Mouse (Mus musculus) neural tube, embryonic 13.5 days (tissue): ENCODE data around the gene Cfap43. TPM values are rescaled to one million over a fixed set of nuclear protein-coding genes. Genes with fewer than 3 reads are reported as not detected.

Experiments
- ATAC-seq: fragments of 200-750 bp; cut with Nextera tagmentation; 2 replicates; pipeline ENCODE4 v1.8.0; 2017; ENCODE audit warnings: low read depth, mild to moderate bottlenecking, moderate TSS enrichment, moderate library complexity
- H3K27ac ChIP-seq: fragments of 300-500 bp; sonication (generic); replicated peaks from 2 replicates; pipeline ENCODE4 v1.5.1; 2015; ENCODE audit warnings: moderate library complexity, mild to moderate bottlenecking, inconsistent platforms
- H3K27me3 ChIP-seq: fragments of 300-500 bp; sonication (generic); 2 replicates; pipeline ENCODE4 v1.6.1; 2015; ENCODE audit warnings: mild to moderate bottlenecking, inconsistent platforms
- H3K36me3 ChIP-seq: fragments of 300-500 bp; sonication (generic); 2 replicates; pipeline ENCODE4 v1.6.1; 2015; ENCODE audit warnings: mild to moderate bottlenecking, inconsistent platforms
- H3K4me1 ChIP-seq: fragments of 300-500 bp; sonication (generic); replicated peaks from 2 replicates; pipeline ENCODE4 v1.6.1; 2015; ENCODE audit warnings: inconsistent platforms
- H3K4me2 ChIP-seq: fragments of 300-500 bp; sonication (generic); 2 replicates; pipeline ENCODE4 v1.6.1; 2015; ENCODE audit warnings: inconsistent platforms, mild to moderate bottlenecking, moderate library complexity
- H3K4me3 ChIP-seq: fragments of 300-500 bp; sonication (generic); 2 replicates; pipeline ENCODE4 v1.5.1; 2015; ENCODE audit warnings: mild to moderate bottlenecking, inconsistent platforms
- H3K9ac ChIP-seq: fragments of 300-500 bp; sonication (generic); 2 replicates; pipeline ENCODE4 v1.6.1; 2015; ENCODE audit warnings: moderate library complexity, mild to moderate bottlenecking, inconsistent platforms
- H3K9me3 ChIP-seq: fragments of 300-500 bp; sonication (generic); 2 replicates; pipeline ENCODE4 v1.6.1; 2016; ENCODE audit warnings: inconsistent platforms
- WGBS: fragments of 180-500 bp; shearing (Covaris S2); methylation state at CpG from one replicate; pipeline ENCODE4 v1.1.7; 2015; 5-methylcytosine and 5-hydroxymethylcytosine counted together
- polyA plus RNA-seq: library from polyadenylated mRNA; unstranded; fragments of >200 nt; fragmentation: Nextera tagmentation; extraction: Ambion mirVana; gene quantifications from 2 replicates; pipeline ENCODE4 v1.2.1, GENCODE M21; 2015

Cfap43 gene
- polyA plus RNA-seq, 1 experiment from 2014 or later = 0.28 TPM

DNA sequence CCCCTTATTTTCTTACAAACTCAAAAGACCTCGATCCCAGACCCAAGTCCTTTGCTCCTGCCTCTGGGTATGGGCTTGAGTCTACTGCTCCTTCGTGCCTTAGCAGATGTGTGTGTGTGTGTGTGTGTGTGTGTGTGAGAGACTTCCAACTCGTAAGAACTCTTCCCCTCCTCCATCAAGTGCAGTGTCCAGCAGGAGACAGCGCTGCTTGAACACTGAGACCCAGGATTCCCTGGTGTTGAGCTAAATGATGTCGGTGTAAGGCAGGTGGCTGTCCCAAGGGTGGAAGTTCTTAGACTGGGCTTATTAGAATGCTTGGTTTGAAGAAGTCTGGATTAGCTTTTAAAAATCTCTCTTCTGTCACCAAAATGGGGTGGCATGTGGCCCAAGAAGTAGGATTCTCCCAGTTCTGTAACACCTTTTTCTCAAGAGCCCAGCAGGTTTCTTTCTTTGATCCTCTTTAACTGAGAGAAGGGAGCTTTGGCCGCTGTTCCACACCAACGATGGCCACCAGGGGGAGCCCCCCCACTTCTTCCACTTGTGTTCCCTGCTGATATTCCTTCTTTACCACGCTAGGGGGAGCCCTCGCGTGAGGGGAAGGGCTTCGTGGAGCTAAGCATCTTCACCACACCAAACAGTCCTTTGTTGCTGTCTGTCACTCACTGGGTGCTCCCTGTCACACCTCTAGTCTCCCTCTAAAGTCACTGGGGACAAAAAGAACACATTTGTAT lies 36.8 kb downstream of the Cfap43 start:
- peaks cover 10% of the 10 kb centered on the region for H3K4me1 ChIP-seq
- H3K9me3 ChIP-seq = no peaks in the 10 kb centered on the region
- H3K4me2 ChIP-seq = no peak overlapping the region
- ATAC-seq = peak; percentile 76
- no peak overlapping the region for H3K4me3 ChIP-seq
- no peak overlapping the region for H3K27ac ChIP-seq
- no peaks in the 10 kb centered on the region for H3K36me3 ChIP-seq
- no peak overlapping the region for H3K9ac ChIP-seq
- 28% methylated on average over 11 of the region's 11 CpGs for WGBS
- H3K27me3 ChIP-seq = no peaks in the 10 kb centered on the region

DNA sequence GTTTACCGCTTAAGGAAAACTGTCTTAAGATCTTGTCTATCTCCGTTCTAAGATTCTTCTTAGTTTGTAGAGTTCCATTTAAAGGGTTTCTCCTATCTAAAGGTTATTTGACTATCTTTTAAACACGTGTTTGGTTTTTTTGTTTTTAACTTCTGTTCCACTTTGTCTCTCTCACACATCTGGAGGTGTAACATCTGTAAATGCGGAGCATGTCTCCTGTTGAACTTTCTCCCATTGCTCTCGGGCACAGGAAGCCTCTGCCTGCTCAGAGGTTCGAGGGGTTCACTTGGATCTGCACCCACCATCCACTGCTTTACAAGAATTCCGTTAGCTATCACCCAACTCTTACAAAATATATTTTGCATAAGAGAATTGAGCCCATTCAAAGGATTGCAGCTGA lies 37.5 kb downstream of the Cfap43 start:
- Histone ChIP-seq H3K4me1 (peaks cover 10% of the 10 kb centered on the region), H3K27ac (no peak overlapping the region), H3K36me3 (no peaks in the 10 kb centered on the region), H3K4me2 (no peak overlapping the region), H3K9me3 (no peaks in the 10 kb centered on the region), H3K9ac (no peak overlapping the region), H3K27me3 (no peaks in the 10 kb centered on the region), H3K4me3 (no peak overlapping the region)
- ATAC-seq = no peak
- WGBS = 86% methylated on average over 7 of the region's 7 CpGs

DNA sequence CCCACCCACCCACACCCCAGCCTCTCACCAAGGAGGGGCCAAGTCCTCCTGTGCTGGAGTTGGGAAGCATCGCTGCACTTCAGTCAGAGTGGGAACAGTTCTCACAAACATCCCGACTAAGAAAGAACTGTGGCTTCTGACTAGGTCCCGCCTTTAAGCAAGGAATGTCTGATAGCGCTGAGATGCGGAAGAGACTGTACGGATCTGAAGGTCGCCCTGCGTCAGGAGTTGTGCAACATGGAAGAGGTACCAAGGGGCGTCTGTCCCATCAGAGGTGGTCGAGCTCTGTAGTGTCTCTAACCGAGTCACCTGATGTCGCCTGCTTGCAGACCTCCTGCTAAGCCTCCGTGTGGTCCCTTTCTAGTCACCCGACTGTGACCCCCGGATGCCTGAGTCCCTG lies 42.8 kb downstream of the Cfap43 start:
- H3K27ac ChIP-seq = no peak overlapping the region
- no peak overlapping the region for H3K4me2 ChIP-seq
- ATAC-seq = no peak
- H3K27me3 ChIP-seq = 0 out of 2 replicates have a peak, but pooled peaks cover 8% of the 10 kb centered on the region
- no peaks in the 10 kb centered on the region for H3K36me3 ChIP-seq
- no peaks in the 10 kb centered on the region; the same call in 1 of the 2 replicates for H3K4me1 ChIP-seq
- no peak overlapping the region for H3K4me3 ChIP-seq
- H3K9me3 ChIP-seq = no peaks in the 10 kb centered on the region
- H3K9ac ChIP-seq = no peak overlapping the region
- WGBS = 79% methylated on average over 15 of the region's 15 CpGs

DNA sequence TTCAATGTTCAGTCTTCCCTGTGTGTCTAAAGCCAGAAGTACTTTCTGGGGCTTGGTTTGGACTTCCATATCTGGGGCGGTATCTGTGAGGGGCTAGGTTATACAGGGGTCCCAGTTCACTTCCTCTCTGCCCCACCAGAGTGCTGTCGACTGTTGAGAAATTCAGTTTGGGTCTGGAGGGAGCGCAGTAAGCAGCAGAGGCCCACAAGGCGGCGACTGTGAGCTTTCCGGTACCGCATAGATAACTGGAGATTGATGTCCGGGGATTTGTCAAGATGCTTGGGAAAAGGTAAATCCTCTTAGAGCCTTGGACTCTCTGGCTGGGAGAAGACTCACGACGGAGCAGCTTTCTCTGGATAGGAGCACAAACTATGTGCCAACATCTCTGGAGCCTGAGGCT lies 47.6 kb downstream of the Cfap43 start:
- no peak overlapping the region for H3K9ac ChIP-seq
- no peaks in the 10 kb centered on the region for H3K9me3 ChIP-seq
- H3K27me3 ChIP-seq = 0 out of 2 replicates have a peak, but pooled peaks cover 8% of the 10 kb centered on the region
- ATAC-seq = no peak
- no peaks in the 10 kb centered on the region for H3K36me3 ChIP-seq
- no peak overlapping the region for H3K4me3 ChIP-seq
- H3K27ac ChIP-seq = no peak overlapping the region
- H3K4me2 ChIP-seq = no peak overlapping the region
- WGBS = 30% methylated on average over 10 of the region's 10 CpGs
- H3K4me1 ChIP-seq = no peaks in the 10 kb centered on the region

DNA sequence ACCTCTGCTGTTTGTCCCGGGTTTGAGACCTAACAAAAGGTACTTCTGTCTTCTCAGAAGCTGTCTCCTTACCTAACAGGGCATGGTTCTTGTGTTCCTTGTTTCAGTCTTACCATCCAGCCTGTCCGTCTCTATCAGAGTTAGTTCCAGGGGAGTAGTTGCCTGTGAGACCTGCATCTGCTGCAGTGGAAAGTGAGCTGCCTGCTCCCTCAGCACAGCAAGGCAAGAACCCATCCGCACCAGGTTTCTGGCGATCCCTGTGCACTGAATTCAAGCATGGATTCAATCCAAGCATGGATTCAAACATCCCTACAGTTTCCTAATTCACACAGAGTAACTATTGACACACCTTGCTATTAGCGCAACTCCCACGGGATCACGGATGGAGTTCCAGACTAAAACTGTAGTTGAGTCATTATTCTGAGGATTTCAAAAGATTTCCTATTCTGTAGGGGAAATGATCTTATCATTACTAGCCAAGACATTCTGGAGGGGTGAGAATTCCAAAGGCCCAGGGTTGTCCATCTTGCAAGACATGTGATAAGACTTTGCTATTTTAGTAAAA lies 48.9 kb downstream of the Cfap43 start:
- WGBS = 82% methylated on average over 7 of the region's 7 CpGs
- no peak overlapping the region for H3K9ac ChIP-seq
- no peaks in the 10 kb centered on the region for H3K9me3 ChIP-seq
- H3K4me1 ChIP-seq = peaks cover 4% of the 10 kb centered on the region; the same call in 1 of the 2 replicates
- no peak for ATAC-seq
- no peak overlapping the region for H3K27ac ChIP-seq
- H3K27me3 ChIP-seq = 0 out of 2 replicates have a peak, but pooled peaks cover 7% of the 10 kb centered on the region
- no peak overlapping the region for H3K4me3 ChIP-seq
- H3K36me3 ChIP-seq = no peaks in the 10 kb centered on the region
- H3K4me2 ChIP-seq = no peak overlapping the region

DNA sequence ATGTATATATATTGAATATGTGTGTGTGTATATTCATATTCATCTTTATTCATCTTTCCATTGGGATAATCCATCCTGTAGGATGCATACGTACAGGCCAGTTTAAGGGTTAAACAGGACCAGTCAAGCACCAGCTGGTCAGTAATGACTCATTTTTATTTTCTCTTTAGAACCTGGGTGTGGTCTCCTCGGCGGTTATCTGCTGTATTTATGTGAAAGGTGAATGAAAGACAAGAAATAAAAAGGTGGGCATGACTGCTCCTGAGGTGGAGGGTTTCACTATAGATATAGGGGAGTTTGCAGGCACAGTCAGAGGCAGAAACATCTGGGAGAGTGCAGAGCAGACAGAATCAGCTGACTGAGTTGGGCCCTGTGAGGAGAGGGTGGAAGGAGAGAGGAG lies 49.6 kb downstream of the Cfap43 start:
- H3K4me3 ChIP-seq = no peak overlapping the region
- no peak overlapping the region for H3K27ac ChIP-seq
- WGBS = 68% methylated on average over 3 of the region's 3 CpGs
- 0 out of 2 replicates have a peak, but pooled peaks cover 3% of the 10 kb centered on the region for H3K27me3 ChIP-seq
- H3K4me1 ChIP-seq = peaks cover 9% of the 10 kb centered on the region
- no peak overlapping the region for H3K9ac ChIP-seq
- no peaks in the 10 kb centered on the region for H3K9me3 ChIP-seq
- no peak for ATAC-seq
- H3K36me3 ChIP-seq = no peaks in the 10 kb centered on the region; the same call in 1 of the 2 replicates
- no peak overlapping the region for H3K4me2 ChIP-seq

DNA sequence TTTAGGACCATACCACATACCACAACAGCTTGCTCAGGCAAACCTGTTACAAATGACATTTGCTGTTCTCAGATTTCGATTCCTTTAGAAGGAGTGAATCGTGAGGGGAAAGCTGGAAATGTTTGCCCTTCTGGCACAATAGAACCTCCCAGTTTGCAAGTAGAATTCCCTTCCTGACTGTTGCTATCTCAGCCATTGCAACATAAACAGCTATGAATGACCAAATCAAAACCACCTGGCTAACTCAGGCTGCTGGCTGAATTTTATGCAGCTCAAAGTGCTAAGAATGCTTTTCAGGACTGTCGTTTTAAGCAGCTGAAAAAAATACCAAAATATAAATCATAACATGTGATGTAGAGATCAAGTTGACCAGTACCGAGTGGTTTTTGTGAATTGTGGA lies 50.1 kb downstream of the Cfap43 start:
- Histone ChIP-seq H3K4me2 (no peak overlapping the region), H3K27ac (no peak overlapping the region), H3K4me3 (no peak overlapping the region), H3K36me3 (peaks cover 6% of the 10 kb centered on the region; the same call in 1 of the 2 replicates), H3K9ac (no peak overlapping the region), H3K27me3 (0 out of 2 replicates have a peak, but pooled peaks cover 3% of the 10 kb centered on the region), H3K4me1 (peaks cover 10% of the 10 kb centered on the region), H3K9me3 (no peaks in the 10 kb centered on the region)
- no peak for ATAC-seq
- WGBS = 75% methylated on average over 4 of the region's 4 CpGs

DNA sequence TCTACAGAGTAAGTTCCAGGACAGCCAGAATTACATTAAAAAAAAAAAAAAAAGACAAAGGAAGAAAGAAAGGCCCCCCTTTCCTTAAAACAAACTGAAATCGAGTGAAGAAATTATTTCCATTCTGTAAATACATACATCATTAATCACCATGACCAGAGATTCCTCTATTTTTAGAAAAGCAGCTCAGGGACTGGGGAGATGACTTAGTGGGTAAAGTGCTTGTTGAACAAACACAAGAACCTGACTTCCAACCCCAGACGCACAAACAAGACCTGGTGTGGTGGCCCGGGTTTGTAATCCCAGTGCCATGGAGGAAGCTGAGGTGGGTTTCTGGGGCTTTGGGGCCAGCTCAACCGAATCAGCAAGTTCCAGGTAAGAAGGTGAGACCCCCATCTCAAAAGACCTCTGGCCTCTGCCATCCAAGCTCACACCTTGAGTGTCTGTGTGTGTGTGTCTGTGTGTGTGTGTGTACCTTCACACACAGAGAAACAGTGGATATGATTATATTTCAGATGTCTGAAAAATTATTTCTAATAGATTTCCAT lies 51.4 kb downstream of the Cfap43 start:
- Histone ChIP-seq H3K27me3 (0 out of 2 replicates have a peak, but pooled peaks cover 3% of the 10 kb centered on the region), H3K4me3 (no peak overlapping the region), H3K9me3 (no peaks in the 10 kb centered on the region), H3K27ac (no peak overlapping the region), H3K4me1 (peaks cover 10% of the 10 kb centered on the region), H3K36me3 (peaks cover 8% of the 10 kb centered on the region; the same call in 1 of the 2 replicates), H3K9ac (no peak overlapping the region), H3K4me2 (no peak overlapping the region)
- WGBS = 74% methylated on average over 4 of the region's 4 CpGs
- no peak for ATAC-seq

DNA sequence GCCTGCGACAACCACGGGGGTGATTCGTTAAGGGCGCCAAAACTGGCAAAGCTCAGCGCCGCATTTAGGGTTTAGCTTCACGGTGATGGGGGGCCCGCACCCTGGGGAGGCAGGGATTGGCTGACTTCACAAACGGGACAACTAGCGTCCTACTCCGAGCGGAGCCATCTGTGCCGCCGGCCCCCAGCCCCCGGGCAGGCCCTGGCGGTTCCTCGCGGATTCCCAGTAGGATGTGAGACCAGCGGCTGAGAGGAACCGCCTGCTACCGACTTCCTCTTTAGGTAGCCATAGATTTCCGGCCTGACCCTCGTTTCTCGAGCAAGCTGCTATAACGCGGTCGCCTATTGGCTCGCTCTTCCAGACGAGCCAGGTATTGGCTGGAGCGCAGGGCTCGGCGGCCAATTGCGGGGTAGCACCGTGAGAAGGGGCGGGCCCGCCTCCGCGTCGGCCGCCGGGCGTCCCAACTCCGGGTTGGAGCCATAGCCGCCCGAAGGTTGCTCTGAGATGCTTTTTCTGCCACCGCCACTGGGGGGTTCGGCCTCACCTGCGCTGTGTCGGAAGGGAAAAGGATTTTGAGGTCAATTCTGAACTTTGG lies 53.6 kb downstream of the Cfap43 start, which contains the start of gene Gsto2:
Gene Gsto2, plus strand, starts transcription at position 182 of the 595 bp plus-strand sequence.
- Histone ChIP-seq H3K27me3 (no peaks in the 10 kb centered on the region), H3K36me3 (peaks cover 11% of the 10 kb centered on the region), H3K4me3 (peak within 1 kb of the TSS; percentile 69), H3K9me3 (no peaks in the 10 kb centered on the region), H3K9ac (peak within 1 kb of the TSS; percentile 91), H3K4me2 (peak within 1 kb of the TSS; percentile 74), H3K4me1 (peaks cover 10% of the 10 kb centered on the region), H3K27ac (peak within 1 kb of the TSS; percentile 95)
- peak; percentile 100 for ATAC-seq
- WGBS = under 1% methylated on average over 49 of the region's 49 CpGs

DNA sequence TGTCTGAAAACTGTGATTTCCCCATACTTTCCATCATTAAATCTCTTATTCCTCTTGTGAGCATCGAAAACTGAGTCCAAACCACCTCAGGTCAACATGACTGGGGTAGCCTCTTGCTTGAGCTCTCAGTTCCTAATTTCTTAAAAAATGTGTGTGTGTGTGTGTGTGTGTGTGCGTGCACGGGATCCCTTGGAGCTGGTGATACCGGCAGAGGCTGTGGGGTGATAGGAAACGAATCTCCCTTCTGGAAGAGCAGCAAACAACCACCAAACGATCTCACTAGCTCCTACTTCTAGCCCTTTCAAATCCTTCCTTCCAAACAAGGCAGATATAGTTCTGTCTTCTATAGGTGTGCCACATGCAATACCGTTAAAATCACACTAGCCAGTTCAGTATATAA lies 54.4 kb downstream of the Cfap43 start:
- H3K27ac ChIP-seq = no peak overlapping the region; the same call in 1 of the 2 replicates
- peak overlapping the region; percentile 74 for H3K4me2 ChIP-seq
- no peaks in the 10 kb centered on the region for H3K27me3 ChIP-seq
- no peak for ATAC-seq
- peaks cover 10% of the 10 kb centered on the region for H3K4me1 ChIP-seq
- H3K9ac ChIP-seq = peak overlapping the region; percentile 91
- peak overlapping the region; percentile 69 for H3K4me3 ChIP-seq
- WGBS = 86% methylated on average over 7 of the region's 7 CpGs
- H3K36me3 ChIP-seq = peaks cover 18% of the 10 kb centered on the region
- H3K9me3 ChIP-seq = no peaks in the 10 kb centered on the region

DNA sequence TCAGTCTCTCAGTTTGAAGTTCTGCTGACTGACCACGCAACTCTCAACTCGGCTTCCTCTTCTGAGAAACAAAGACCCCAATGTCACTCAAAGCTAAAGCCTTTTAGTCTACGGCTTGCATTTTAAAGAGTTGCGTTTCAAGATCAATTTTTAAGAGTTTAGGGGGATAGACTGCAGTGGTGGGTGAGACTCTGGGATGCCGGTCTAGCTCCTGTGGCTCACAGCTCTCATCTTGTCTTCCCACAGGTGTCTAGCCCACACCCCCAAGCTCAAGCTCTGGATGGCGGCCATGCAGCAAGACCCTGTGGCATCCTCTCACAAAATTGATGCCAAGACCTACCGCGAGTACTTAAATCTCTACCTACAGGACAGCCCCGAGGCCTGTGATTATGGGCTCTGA lies 55.0 kb downstream of the Cfap43 start:
- Histone ChIP-seq H3K9me3 (no peaks in the 10 kb centered on the region), H3K4me2 (no peak overlapping the region), H3K36me3 (peaks cover 24% of the 10 kb centered on the region), H3K27ac (no peak overlapping the region), H3K27me3 (no peaks in the 10 kb centered on the region), H3K4me1 (peaks cover 10% of the 10 kb centered on the region), H3K9ac (no peak overlapping the region), H3K4me3 (no peak overlapping the region)
- no peak for ATAC-seq
- WGBS = 94% methylated on average over 9 of the region's 9 CpGs

DNA sequence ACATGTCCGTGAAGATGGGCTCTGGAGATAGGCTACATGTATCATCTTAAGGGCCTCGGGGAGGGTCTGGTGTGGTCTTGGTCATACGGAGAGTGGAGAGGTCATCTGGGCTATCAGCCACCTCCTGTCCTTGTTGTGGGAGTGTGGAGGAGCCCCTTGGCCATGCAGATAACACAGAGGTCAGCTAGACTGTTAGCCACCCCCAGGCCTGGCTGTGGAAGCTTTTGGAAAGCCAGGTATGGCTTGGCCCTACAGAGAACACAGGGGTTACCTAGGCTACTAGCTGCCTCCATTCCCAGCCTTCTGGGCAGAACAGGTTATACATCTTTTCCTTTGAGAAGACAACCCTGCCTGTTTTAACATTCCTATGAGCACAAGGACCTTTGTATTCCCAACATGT lies 56.5 kb downstream of the Cfap43 start:
- WGBS = 92% methylated on average over 3 of the region's 3 CpGs
- Histone ChIP-seq H3K9me3 (no peaks in the 10 kb centered on the region), H3K27me3 (no peaks in the 10 kb centered on the region), H3K4me1 (peaks cover 10% of the 10 kb centered on the region), H3K9ac (no peak overlapping the region), H3K4me3 (no peak overlapping the region), H3K27ac (no peak overlapping the region), H3K4me2 (no peak overlapping the region), H3K36me3 (peaks cover 24% of the 10 kb centered on the region)
- no peak for ATAC-seq
